In genomic region chr9:85327242-85328211, GRCm38 (mm10) we compare ENCODE assay signal across 8 mouse cellular contexts. TPM values are rescaled to one million over a fixed set of nuclear protein-coding genes. Genes with fewer than 3 reads are reported as not detected.
A peak's percentile ranks its signal among the peaks of the same experiment; 100 is the strongest.
DNase-seq lines count a peak whose midpoint lies in the region; ATAC-seq and TF ChIP-seq lines count a peak whose summit lies in the region.

Tent5a (minus strand) TSS chr9:85327348.

- WGBS in forebrain, embryonic 15.5 days: under 1% methylated on average over 72 of the region's 72 CpGs
- under 1% methylated on average over 72 of the region's 72 CpGs for WGBS in lung, adult 2 months
- under 1% methylated on average over 67 of the region's 72 CpGs for WGBS in neural tube, embryonic 14.5 days

- peaks cover 2% of the 10 kb centered on the region; the same call in 1 of the 2 replicates for H3K27me3 ChIP-seq in ES-Bruce4 (ENCODE audit: control insufficient read depth, insufficient read depth, low read length, poor library complexity, severe bottlenecking)
- peaks cover 5% of the 10 kb centered on the region; the same call in 1 of the 2 replicates for H3K27me3 ChIP-seq in forebrain, embryonic 15.5 days
- 0 out of 2 replicates have a peak, but pooled peaks cover 3% of the 10 kb centered on the region for H3K27me3 ChIP-seq in neural tube, embryonic 14.5 days (ENCODE audit: control insufficient read depth, insufficient read depth, low read length)

- no peak for TF ChIP-seq EP300 in ES-Bruce4 (IDR thresholded peaks at IDR 0.05; ENCODE audit: insufficient read depth, low read depth, low read length)

- peak within 1 kb of the TSS; percentile 71 for H3K9ac ChIP-seq in ES-Bruce4 (ENCODE audit: low read depth, poor library complexity, severe bottlenecking)
- peak within 1 kb of the TSS; percentile 43 for H3K9ac ChIP-seq in forebrain, embryonic 15.5 days (replicated peaks)
- H3K9ac ChIP-seq in neural tube, embryonic 14.5 days (replicated peaks; ENCODE audit: low read depth, low read length): peak within 1 kb of the TSS; percentile 56

- ATAC-seq in forebrain, embryonic 15.5 days (replicated peaks): peak; percentile 84
- peak; percentile 92 for ATAC-seq in neural tube, embryonic 14.5 days (ENCODE audit: low read depth)

- peak within 1 kb of the TSS; percentile 91 for H3K4me2 ChIP-seq in forebrain, embryonic 15.5 days (replicated peaks)
- peak within 1 kb of the TSS; percentile 94 for H3K4me2 ChIP-seq in neural tube, embryonic 14.5 days (ENCODE audit: low read depth, low read length)

- peak; percentile 70 for DNase-seq in c-Kit-positive CD71-negative TER-119-negative erythroid progenitor cells, embryonic 14.5 days (ENCODE audit: low read depth)
- peak; percentile 76 for DNase-seq in heart, postnatal 25 days (ENCODE audit: low spot score)
- peak; percentile 11 to 36 for DNase-seq in layer of hippocampus, adult 18-20 months (ENCODE audit: low spot score in 2 of 2)
- peak; percentile 69 for DNase-seq in lung, adult 2 months
- peak; percentile 87 for DNase-seq in testis, postnatal 10 days (ENCODE audit: low spot score)

- no peak for TF ChIP-seq CTCF in ES-Bruce4 (IDR thresholded peaks at IDR 0.05; ENCODE audit: low read depth, low read length)
- no peak for TF ChIP-seq CTCF in lung, adult 2 months (IDR thresholded peaks at IDR 0.05; ENCODE audit: insufficient read depth, low read length)

- no peaks in the 10 kb centered on the region for H3K36me3 ChIP-seq in ES-Bruce4 (ENCODE audit: control insufficient read depth, insufficient read depth, low read length, poor library complexity, severe bottlenecking)
- no peaks in the 10 kb centered on the region for H3K36me3 ChIP-seq in forebrain, embryonic 15.5 days
- no peaks in the 10 kb centered on the region for H3K36me3 ChIP-seq in neural tube, embryonic 14.5 days (ENCODE audit: control insufficient read depth, insufficient read depth, low read length)

- intact Hi-C loops in heart, postnatal 25 days (cut with DNase I): loop anchor here (2.0 to 5.0 kb wide), 5 partner anchors 360 to 1370 kb away; no protein-coding TSS in a partner anchor

- peak within 1 kb of the TSS; percentile 85 for H3K4me3 ChIP-seq in ES-Bruce4 (ENCODE audit: low read depth, low read length)
- peak within 1 kb of the TSS; percentile 60 for H3K4me3 ChIP-seq in forebrain, embryonic 15.5 days
- peak within 1 kb of the TSS; percentile 82 for H3K4me3 ChIP-seq in lung, adult 2 months (replicated peaks; ENCODE audit: extremely low read depth, low read depth, low read length)
- H3K4me3 ChIP-seq in neural tube, embryonic 14.5 days (ENCODE audit: low read depth, low read length): peak within 1 kb of the TSS; percentile 61

- no peak within 1 kb of the TSS for H3K27ac ChIP-seq in ES-Bruce4 (ENCODE audit: insufficient read depth, low read length)
- no peak within 1 kb of the TSS; the same call in 1 of the 2 replicates for H3K27ac ChIP-seq in forebrain, embryonic 15.5 days (replicated peaks)
- peak within 1 kb of the TSS; percentile 52 for H3K27ac ChIP-seq in neural tube, embryonic 14.5 days (ENCODE audit: low read depth, low read length)

- H3K9me3 ChIP-seq in ES-Bruce4 (replicated peaks; ENCODE audit: control insufficient read depth, insufficient read depth, low read length, poor library complexity, severe bottlenecking): no peaks in the 10 kb centered on the region
- no peaks in the 10 kb centered on the region for H3K9me3 ChIP-seq in forebrain, embryonic 15.5 days
- H3K9me3 ChIP-seq in neural tube, embryonic 14.5 days (ENCODE audit: control insufficient read depth, low read length): no peaks in the 10 kb centered on the region

- H3K4me1 ChIP-seq in ES-Bruce4 (ENCODE audit: control insufficient read depth, insufficient read depth, low read length): no peaks in the 10 kb centered on the region
- H3K4me1 ChIP-seq in forebrain, embryonic 15.5 days: peaks cover 22% of the 10 kb centered on the region
- 0 out of 2 replicates have a peak, but pooled peaks cover 3% of the 10 kb centered on the region for H3K4me1 ChIP-seq in lung, adult 2 months (ENCODE audit: control insufficient read depth, insufficient read depth, low read length)
- no peaks in the 10 kb centered on the region for H3K4me1 ChIP-seq in neural tube, embryonic 14.5 days (ENCODE audit: control insufficient read depth, insufficient read depth, low read length)

- peak; percentile 20 for TF ChIP-seq POLR2A in ES-Bruce4 (IDR thresholded peaks at IDR 0.05; ENCODE audit: insufficient read depth, low read length)
- peak; percentile 74; the same call in 1 of the 2 replicates for TF ChIP-seq POLR2A in lung, adult 2 months (IDR thresholded peaks at IDR 0.05; ENCODE audit: borderline replicate concordance, extremely low read depth, low read depth, low read length)

RNA-seq across cellular contexts. Expression of gene Tent5a, which starts in this region (rescaled TPM):
- polyA plus RNA-seq in ES-Bruce4 (2011; ENCODE audit: insufficient read depth, insufficient read length, low read depth, missing spikeins): 1.3 and 1.9 TPM in 2 replicates
- polyA plus RNA-seq in forebrain, embryonic 15.5 days (2015; fragmentation: Nextera tagmentation; extraction: Ambion mirVana): 1.6 and 2.7 TPM in 2 replicates
- total RNA-seq in heart, postnatal 25 days (2021): 1 to 10 TPM; 7.8 to 8.4 TPM
- 1 to 10 TPM; 3.5 to 5.3 TPM for total RNA-seq in layer of hippocampus, adult 18-20 months (2021)
- polyA plus RNA-seq in lung, adult 2 months (2012; rRNA removed): 4.3 and 4.4 TPM in 2 replicates
- polyA plus RNA-seq in neural tube, embryonic 14.5 days (2014; fragmentation: Nextera tagmentation; extraction: Ambion mirVana): 4.6 and 12.3 TPM in 2 replicates

Comparison
In these comparisons a context has a peak if more than half of its experiments do, and no peak if none do; other contexts are left out.
1. DNase-seq: peak in every context shown above with its lines; median percentile 87 in testis, postnatal 10 days; 76 in heart, postnatal 25 days; 70 in c-Kit-positive CD71-negative TER-119-negative erythroid progenitor cells, embryonic 14.5 days; 69 in lung, adult 2 months; 24 in layer of hippocampus, adult 18-20 months.